Mouse (Mus musculus): ENCODE data around the gene Sfxn5.

Gene Sfxn5

DNA sequence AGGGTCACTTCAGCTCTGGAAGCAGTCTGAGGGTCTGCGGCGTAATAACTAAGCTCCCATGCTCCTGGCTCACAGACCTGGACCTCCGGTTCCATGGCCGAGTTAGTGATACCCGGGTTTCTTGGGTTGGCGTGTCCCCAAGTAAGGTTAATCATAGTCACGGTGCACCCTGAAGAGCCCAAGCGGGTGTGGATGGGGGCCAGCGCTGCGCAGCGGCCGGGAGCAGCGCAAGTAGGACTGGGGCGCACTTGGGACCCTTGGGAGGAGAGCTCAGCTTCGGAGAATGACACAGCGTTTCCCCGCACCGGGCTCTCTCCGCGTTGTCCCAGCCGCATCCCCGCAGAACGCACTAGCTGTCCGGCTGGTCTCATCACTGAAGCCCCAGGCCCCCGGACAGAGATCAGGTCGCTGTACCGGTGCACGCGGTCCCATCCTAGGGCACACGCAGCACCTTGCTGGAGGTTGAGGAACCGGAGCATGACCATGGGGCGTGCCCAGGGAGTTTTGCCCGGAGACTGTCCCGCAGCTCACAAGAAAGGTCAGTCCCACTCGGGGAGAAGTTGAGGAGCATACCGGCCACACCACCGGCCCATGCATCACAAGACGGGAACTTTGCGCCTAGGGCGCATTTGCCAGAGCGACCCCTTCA is 747 bp downstream of the Sfxn5 start:
- DNase-seq, result peak in 1 of 2 experiments; percentile 41

DNA sequence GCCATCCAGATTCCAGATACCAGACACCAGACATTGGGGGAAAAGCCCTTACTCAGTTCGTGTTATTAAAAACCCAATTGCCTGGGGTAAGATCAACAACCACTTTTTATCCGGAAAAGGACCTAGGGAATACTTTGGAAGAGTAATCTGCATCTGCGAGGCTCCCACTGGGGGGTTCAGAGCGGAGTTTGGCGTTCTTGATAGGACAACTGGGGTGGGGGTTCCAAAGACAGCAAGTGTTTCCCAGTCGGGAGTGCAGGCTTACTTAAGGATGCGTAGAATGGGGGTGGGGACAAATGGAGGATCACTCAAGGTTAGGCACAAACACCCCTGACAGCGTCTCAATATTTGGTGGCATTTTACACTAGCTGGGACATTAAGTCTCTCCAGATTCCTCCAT is 1.5 kb downstream of the Sfxn5 start:
- DNase-seq, result no peak

DNA sequence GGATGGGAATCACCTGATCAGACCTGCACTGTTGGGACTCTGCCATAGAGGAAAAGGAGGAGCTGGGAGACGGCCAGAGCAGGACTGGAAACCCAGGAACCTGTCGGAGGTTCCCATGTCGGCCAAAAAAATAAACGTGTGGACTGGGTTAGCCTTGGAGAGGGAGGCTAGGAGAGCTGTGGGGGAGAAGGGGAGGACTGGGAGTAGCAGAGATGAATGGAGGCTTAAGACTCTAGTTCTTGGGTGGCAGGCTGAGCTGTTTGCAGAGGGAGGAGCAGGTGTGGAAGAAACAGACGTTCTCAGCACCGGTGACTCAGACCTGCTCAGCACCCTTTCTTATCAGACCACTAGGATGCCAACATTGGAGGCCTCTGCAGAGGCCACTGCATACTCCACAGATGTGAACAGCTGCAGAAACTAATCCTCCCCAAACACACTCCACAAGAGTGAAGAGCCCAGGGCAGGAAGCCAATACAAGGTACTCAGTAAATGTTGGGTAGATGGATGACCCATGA is 1.9 kb downstream of the Sfxn5 start:
- DNase-seq, result peak; percentile 66 to 70

DNA sequence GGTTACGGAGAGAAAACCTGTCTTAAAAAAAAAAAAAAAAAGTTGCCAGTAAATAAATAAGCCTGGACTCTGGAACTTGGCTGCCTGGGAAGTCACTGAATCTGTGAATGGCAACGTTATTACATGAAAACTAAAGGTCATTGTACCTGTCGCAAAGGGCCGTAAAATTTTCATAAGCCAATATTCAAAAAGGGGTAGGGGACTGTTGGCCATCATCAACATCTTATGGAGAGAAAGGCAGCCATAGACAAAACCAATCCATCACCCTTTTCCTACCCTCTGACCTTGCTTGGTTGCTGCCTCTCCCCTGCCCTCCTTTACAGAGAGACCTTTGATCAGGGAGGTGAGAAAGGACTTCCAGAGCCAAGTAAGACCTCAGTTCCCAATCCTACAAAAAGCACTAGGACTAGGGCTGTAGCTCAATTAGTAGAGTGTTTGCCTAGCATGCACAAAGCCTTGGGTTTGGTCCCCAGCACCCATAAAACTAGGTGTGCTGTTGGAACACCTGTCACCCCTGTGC is 3.5 kb downstream of the Sfxn5 start:
- no peak for DNase-seq

DNA sequence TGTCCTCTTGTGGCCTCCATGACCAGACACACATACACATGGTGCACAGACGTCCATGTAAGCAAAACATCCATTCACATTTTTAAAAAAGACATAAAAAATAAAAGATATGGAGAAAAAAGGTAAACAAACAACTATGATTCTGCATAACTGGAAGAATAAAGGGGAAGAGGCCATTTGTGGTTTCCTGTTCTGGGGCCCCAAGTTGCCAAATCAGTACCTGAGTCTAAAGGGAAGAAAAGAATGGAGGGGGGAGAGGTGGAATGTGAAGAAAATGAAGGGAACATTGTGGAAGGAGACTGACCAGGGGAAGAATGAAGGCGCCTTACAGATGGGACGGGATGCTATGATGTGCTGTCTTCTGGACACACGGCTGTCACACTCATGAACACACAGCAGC is 6.7 kb downstream of the Sfxn5 start:
- no peak for DNase-seq

DNA sequence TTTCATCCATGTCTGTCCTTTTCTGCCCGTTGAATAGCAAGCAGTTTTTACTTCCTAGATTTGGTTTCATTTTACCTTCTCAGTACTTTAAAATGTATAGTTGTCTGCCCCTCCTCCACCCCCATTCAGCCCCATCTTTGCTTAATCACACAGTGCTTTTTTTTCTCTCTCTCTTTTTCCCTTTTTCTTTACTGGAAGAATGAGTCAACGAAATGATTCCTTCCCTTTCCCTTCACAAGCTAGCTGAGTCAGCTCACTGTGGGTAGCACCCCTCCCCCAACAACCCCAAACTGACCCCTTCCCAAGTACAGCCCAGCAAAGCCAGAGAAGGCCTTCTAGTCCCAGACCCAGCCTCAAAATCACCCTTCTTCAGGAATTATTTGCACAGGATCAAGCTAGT is 8.1 kb downstream of the Sfxn5 start:
- no peak for DNase-seq

DNA sequence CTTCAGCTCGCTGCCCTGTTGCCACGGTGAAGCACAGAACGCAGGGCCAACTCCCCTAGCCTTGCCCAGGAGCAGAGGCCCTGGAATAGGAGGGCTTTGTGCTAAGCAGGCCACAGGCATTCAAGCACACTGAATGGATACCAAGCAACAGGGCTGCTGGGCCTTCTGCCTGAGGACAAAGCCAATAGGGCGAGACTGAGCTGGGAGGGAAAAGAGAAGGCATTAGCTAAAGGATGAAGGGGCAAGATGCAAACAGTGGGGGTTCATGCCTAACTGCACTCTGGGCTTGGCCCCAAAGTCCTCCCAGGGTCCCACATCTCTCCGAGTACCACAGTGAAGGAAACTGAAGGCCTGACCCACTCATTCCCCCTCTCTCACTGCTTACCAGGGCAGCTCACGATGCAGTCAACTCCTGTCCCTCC is 12.8 kb downstream of the Sfxn5 start:
- peak in 1 of 2 experiments; percentile 18 for DNase-seq

DNA sequence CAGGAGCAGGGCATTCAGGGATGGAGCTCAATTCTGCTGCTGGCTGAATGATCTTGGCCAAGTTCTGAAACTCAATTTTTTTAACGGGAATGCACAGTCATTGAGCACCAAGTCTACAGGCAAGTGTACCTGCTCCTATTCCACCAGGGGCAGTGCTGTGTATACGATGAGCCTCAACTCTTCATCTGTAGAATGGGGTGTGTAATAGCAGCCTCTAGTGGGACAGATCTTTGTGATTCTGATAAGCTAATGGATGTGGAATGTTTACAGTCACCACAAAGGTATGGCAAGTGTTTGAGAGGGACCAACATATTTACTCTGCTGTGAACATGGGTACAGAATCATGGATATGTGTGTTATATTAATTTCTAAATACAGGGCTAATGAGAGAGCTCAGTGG is 17.0 kb downstream of the Sfxn5 start:
- no peak for DNase-seq

DNA sequence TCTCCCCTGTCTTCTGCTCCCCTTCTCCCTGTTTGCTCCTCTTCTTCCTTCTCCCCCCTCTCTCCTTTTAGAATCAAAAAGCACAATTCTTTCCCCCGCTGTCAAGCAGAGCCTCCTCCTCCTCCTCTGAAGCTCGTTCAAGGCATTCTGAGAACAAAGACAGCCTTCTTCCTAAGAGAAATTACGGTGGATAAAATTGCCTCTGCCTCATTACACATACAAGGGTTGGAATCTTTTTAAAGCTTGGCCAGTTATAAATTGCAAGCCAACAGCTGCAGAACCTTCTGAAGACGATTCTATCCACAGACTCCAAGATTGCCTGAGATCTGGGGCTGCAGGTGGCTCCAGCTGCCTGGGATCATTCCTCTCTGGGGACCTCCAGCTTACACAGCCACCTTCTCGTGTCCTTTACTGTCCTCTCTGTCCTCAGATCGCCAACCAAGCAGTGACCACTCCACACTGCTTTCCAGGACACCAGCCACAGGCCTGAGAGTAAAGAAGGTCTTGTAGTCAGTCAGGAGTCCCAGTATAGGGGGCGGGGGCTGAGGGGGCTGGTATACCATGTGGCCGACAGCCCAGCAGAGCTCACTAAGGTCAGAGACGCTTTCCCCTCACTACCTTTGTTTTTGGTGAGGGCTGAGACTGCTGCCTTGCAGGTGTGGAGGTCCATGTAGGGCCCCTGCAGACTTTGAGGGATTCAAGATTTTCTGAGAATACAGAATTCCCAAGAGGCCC is 19.0 kb downstream of the Sfxn5 start:
- DNase-seq, result no peak

DNA sequence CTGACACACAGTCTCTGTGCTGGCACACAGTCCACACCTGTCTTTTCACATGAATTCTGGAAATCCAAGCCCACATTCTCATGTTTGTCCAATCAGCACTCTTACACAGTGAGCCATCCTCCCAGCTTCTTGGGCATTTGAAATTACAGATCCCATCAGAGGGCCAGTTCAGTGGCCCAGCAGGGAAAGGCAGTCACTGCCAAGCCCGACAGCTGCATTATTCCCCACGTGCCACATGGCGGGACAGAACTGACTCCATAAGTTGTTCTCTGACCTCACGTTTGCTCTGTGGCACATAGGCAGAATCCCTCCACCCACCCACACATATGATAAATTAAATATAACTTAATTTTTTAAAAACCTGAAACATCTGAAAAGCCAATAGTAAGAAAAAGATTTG is 25.3 kb downstream of the Sfxn5 start:
- peak in 1 of 2 experiments; percentile 26 for DNase-seq

DNA sequence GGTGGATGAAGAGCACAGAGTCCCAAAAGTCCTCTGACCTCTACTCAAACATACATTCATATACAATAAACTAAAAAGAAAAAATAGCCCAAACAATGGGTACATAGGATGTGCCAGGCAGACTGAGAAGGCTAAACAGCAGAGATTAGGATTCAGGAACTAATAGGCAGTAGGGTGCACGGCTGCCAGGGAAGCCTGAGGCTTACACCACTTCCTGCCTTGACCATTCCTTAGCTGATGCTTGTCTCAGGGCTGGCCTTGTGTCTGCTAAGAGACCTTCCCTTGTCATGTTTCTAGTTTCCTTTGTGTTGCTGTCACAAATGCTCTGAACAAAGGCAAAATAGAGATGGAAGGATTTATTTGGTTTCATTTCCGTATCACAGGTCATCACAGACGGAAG is 26.8 kb downstream of the Sfxn5 start:
- no peak for DNase-seq

DNA sequence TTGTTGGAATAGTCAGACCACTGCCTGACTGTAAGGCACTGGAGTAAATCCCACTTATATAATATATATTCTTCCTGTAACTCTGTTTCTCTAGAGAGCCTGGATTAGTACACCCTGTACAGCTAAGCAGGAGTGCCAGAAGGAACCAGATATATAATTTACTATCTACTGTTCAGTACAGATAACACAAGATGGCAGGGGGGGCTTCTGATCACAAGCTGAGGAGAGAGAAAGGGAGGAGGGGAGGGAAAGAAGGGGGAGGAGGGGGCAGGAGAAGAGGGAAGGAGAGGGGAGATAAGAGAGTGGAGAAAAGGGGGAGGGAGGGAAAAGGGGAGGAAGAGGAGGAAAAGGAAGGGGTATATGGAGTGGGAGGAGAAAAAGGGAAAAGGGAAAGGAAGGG is 27.4 kb downstream of the Sfxn5 start:
- DNase-seq, result no peak

DNA sequence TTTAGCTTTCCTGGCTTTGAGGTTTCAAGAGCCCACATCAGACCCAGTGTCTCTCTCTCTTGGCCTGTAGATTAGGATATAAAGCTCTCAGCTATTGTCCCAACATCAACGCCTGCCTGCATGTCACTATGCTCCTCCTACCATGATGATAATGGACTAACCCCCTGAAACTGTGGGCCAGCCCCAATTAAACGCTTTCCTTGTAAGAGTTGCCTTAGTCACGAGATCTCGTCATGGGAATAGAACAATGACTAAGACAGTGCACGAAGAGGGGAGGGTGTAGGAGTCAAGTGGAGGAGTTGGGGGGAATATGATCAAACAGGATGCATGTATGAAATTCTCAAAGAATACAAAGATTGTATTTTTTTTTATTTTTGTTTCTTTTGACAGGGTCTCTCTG is 28.3 kb downstream of the Sfxn5 start:
- no peak for DNase-seq

DNA sequence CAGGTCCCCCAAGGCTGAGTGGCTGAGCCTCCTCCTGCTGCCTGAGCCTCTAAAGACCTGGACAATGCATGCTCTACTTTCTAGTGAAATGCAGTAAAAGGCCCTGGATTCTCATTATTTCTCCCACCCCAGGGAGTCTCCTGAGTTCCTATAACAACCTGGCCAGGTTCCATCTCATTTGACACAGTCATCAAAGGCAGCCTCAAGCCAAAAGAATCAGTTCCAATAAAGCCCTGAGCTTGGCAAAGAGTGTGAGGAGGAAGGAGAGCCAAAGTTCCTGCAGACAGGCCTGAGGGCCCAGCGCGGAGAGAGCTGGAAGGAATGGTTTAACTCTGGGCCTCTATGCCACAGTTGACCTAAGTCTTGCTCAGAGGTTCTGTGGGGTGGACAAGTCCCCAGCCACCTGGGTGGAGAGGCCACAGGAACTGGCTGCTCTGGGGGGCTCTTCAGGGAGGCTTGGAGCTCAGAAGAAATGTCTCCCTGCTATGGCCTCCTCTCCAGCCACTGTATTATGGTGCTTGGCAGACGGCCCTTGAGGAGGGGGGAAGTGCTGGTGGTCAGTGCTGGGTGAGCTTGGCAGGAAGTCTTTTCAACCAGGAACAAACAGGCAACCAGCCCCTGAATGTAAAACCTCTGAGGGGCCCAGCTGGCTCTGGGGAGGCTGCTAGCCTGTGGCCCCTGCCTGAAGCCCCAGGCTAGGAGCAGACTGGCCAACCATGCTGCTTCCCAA is 30.7 kb downstream of the Sfxn5 start:
- DNase-seq, result peak; percentile 58 to 72

DNA sequence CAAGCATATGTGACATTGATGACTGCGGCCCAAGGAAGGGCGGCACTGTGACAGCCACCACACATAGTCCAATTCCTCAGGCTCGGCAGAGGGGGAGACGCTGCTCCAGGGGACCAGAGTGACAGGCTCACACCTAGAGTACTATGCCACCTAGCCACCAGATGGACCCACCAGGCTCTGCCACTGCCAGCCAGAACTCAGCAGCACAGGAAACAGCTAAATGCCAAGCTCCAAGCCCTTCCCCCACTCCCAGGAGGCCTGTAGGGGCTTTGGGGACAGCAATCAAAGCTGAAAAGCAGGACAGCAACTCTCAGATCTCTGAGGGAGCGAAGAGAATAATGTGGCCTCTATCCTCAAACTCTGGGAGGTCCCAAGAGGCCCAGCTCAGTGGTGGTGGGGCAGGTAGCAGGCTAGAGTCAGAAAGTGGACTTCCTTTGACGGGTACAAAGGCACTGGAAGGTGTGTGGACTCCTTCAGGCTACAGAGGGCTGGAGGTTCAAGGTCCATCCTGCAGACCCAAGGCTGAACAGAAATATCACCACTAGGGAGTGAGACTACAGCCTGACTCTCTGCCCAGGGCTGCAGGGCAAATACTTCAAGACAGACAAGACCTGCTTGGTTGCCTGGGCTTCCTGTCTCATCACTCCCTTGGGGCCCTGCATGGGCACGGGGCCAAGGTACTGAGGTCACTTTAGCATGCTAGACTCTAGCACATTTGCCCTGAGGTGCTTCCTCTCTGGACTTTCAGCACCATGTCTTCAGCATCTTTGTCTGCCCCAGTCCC is 37.6 kb downstream of the Sfxn5 start:
- peak; percentile 45 to 48 for DNase-seq

DNA sequence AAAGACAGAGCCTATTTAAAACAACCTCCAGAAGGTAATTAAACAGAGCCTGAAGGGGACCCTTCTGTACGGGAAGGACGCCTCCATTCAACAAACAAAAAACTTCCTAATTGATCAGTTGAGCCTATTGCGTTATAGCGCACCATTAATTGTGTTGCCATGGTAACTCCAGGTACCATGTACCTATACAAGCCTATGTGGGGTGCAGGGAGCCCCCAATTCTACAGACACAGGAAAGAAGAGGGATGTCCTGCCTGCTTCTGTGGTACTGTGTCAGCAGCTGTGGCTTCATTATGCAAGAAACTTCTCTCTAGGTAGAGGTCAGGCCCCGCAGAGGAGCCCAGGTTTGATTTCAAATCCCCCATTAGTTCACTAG is 39.2 kb downstream of the Sfxn5 start:
- no peak for DNase-seq

DNA sequence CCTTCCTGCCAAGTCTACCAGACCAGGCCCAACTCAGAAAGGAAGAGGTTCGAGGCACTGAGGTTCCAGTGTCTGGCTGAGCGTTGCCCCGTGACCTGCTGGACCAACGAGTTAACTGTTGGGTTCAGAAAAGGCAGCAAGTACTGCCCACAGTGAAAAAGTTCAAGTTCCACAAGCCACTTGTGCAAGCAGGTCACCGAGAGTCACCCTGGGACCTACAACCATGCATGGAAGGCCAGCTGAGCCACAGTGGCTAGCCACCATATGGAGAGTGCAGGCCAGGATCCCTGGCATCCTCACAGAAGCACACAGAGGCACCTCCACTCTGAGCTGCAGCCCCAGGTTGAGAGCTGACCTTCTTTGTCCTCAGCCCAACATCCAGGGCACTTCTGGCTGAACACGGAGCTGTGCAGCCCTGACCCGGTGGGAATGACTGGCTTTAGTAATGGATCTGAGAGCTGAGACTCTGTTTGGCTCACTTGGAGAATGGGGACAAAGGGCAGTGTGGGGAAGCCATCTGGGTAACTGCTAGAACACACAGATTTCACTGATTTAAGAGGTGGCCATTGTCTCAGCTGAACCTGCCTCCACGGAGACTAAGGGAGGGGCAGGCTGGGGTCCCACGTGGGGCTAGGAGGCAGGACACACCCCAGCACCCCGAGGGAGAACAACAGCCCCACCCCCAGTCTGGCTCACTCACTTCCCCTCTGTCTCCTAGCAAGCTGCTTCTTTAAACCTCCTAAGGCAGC is 39.8 kb downstream of the Sfxn5 start:
- DNase-seq, result peak in 1 of 2 experiments; percentile 16

DNA sequence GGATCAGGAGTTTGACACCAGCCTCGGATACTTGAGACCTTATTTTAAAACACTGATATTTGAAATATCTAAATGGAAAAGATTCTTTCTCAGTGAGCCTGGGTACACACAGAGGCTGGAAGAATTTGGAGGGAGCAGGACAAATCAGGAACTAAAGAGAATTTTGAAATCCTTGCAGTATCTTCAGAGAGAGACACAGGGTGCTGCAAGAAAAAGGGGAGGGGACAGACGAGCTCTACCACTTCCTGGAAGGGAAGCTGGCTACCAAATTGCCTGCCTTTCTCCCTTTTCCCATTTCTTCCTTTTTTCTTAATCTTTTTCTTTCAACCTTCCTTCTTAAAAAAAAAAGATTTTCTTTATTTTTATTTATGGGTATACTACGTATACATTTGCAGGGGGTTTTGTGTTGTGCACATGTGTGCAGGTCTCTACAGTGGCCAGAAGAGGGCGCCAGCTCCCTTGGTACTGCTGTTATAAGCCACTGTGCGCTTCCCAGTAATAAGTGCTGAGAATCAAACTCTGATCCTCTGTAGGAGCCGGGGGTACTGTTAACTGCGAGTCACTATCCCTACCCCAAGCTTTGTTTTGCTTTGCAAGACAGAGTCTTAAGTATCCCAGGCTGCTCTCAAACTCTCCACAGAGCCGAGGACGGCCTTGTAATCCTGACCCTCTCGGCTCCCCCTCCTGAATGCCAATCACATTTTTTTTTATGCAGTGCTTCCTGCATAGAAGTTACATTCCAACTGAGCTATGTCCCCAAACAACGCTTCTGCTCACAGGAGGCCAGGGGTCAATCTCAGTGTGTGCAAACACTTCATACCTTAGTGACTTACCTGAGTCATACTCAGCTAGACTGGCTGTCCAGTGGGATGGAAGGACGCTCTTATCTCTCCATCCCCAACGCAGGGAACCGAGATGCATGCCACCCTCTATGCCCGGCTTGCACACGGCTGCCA is 42.1 kb downstream of the Sfxn5 start:
- no peak for DNase-seq

DNA sequence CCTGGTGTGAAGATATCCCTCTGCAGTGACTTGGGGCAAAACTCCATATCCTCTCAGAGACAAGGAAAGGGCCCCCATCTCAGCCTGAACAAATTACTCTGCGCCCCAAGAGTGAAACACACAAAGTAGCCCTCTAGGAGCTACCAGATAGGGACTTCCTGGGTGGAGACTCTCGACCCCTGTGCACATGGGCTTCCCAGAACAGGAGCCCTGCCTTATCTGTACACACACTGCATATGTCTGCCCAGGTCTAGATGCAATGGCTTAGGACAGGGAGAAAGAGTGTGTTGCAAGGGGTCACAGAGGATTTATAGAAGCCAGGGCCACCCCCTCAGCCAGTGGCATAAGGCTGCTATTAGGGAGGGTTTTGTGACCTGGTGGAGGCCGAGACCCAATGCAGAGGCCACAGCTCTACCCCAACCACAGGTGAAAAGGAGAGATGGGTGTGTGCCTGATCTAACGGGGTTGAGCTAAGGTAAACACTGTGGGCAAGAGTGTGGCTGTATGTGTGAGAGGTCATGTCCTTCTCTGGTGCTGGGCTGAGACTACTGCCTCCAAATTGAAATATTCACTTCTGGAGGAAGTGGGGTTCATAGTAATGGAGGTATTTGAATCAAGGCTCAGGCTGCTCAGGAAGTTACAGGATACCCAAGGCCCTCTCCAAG is 44.9 kb downstream of the Sfxn5 start:
- DNase-seq, result no peak

All from cerebellum, postnatal 36 days (tissue).